8 mouse cellular contexts compared by ENCODE assay signal in the genomic region with DNA sequence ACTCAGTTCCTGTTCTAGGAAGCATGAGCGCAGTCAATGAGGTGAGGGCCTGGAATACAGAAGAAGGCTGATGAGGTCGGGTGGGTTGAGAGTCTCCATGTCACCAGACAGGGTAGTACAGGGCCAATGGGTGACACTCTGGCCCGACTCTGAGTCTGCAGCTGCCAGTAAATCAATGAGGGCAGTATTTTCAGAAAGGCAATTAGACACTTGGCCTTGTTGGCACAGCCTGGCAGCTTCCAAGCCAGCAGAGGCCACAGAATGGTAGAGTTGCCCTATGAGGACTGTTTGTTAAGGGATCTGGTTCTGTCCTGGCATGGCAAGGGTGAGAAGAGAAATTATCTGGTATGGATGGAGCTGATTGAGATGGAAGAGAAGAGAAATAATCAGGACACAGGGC.
"Had no signal": no experiment of that assay in that cellular context is flagged by ENCODE, and none has a peak within 500 bp of the region (broad histone marks: within the 10 kb centered on the region; RNA-seq: fewer than 3 reads in every experiment).

No protein-coding gene starts in this region.

- DNase-seq: kidney, postnatal 14 days; left cerebral cortex, postnatal 4 days; lung, embryonic 14.5 days; lung, postnatal 10 days; lung, postnatal 4 days; right cerebral cortex, postnatal 25 days; thymus, adult 18-20 months; thymus, postnatal 14 days had no signal
